Mouse (Mus musculus): Measurements from ENCODE around the gene Gabrr2. TPM values are rescaled to one million over a fixed set of nuclear protein-coding genes. Genes with fewer than 3 reads are reported as not detected.
"Not testable (repeated sequence)": the region's sequence is repeated elsewhere in the genome, so short reads cannot be mapped to it uniquely, and the experiment has no call there.

Gabrr2 gene
- polyA plus RNA-seq, 1 experiment from 2014 or later: not detected

- peaks cover 7% of the 10 kb centered on the region for H3K4me1 ChIP-seq (replicated peaks; ENCODE audit: control insufficient read depth, insufficient read depth, low read length)
- no peak for DNase-seq (ENCODE audit: low spot score)
Measured at GRCm38 (mm10) chr4:33111358-33111757, 48.6 kb downstream of the Gabrr2 start.

GRCm38 (mm10) chr4:33112866-33113265 is 50.1 kb downstream of the Gabrr2 start:
- not testable (repeated sequence) for H3K27me3 ChIP-seq (replicated peaks; ENCODE audit: control insufficient read depth, insufficient read depth, low read length); ATAC-seq (replicated peaks; ENCODE audit: low FRiP score); H3K4me2 ChIP-seq; H3K9me3 ChIP-seq (ENCODE audit: control insufficient read depth, low read length); H3K4me1 ChIP-seq (replicated peaks; ENCODE audit: control insufficient read depth, insufficient read depth, low read length); H3K27ac ChIP-seq (ENCODE audit: low read depth, low read length); H3K4me3 ChIP-seq (ENCODE audit: low read depth, low read length); DNase-seq (ENCODE audit: low spot score); H3K9ac ChIP-seq (ENCODE audit: low read depth, low read length); H3K36me3 ChIP-seq (ENCODE audit: control insufficient read depth, insufficient read depth, low read length)
- 93% methylated on average over 10 of the region's 14 CpGs for WGBS

More at GRCm38 (mm10) chr4:33111358-33111757, 48.6 kb downstream of the Gabrr2 start:
- H3K27me3 ChIP-seq (replicated peaks; ENCODE audit: control insufficient read depth, insufficient read depth, low read length): no peaks in the 10 kb centered on the region
- H3K9me3 ChIP-seq (ENCODE audit: control insufficient read depth, low read length): no peaks in the 10 kb centered on the region
- H3K4me2 ChIP-seq: no peak overlapping the region
- WGBS: 78% methylated on average over 9 of the region's 9 CpGs
- no peaks in the 10 kb centered on the region for H3K36me3 ChIP-seq (ENCODE audit: control insufficient read depth, insufficient read depth, low read length)
- no peak for ATAC-seq (replicated peaks; ENCODE audit: low FRiP score)
- H3K27ac ChIP-seq (ENCODE audit: low read depth, low read length): no peak overlapping the region
- H3K9ac ChIP-seq (ENCODE audit: low read depth, low read length): no peak overlapping the region
- no peak overlapping the region for H3K4me3 ChIP-seq (ENCODE audit: low read depth, low read length)

GRCm38 (mm10) chr4:33119118-33119517 is 56.3 kb downstream of the Gabrr2 start:
- H3K4me1 ChIP-seq (replicated peaks; ENCODE audit: control insufficient read depth, insufficient read depth, low read length); H3K9me3 ChIP-seq (ENCODE audit: control insufficient read depth, low read length); H3K4me3 ChIP-seq (ENCODE audit: low read depth, low read length); ATAC-seq (replicated peaks; ENCODE audit: low FRiP score); H3K9ac ChIP-seq (ENCODE audit: low read depth, low read length); H3K27me3 ChIP-seq (replicated peaks; ENCODE audit: control insufficient read depth, insufficient read depth, low read length); H3K4me2 ChIP-seq; DNase-seq (ENCODE audit: low spot score); H3K27ac ChIP-seq (ENCODE audit: low read depth, low read length); H3K36me3 ChIP-seq (ENCODE audit: control insufficient read depth, insufficient read depth, low read length): not testable (repeated sequence)
- 7% methylated on average over 3 of the region's 3 CpGs for WGBS

- Histone ChIP-seq H3K9ac (ENCODE audit: low read depth, low read length) (no peak overlapping the region), H3K4me2 (no peak overlapping the region), H3K4me1 (replicated peaks; ENCODE audit: control insufficient read depth, insufficient read depth, low read length) (no peaks in the 10 kb centered on the region), H3K4me3 (ENCODE audit: low read depth, low read length) (no peak overlapping the region), H3K36me3 (ENCODE audit: control insufficient read depth, insufficient read depth, low read length) (no peaks in the 10 kb centered on the region), H3K27ac (ENCODE audit: low read depth, low read length) (no peak overlapping the region), H3K27me3 (replicated peaks; ENCODE audit: control insufficient read depth, insufficient read depth, low read length) (no peaks in the 10 kb centered on the region), H3K9me3 (ENCODE audit: control insufficient read depth, low read length) (no peaks in the 10 kb centered on the region)
- DNase-seq (ENCODE audit: low spot score) (no peak), ATAC-seq (replicated peaks; ENCODE audit: low FRiP score) (no peak)
- WGBS: 61% methylated on average over 6 of the region's 6 CpGs
Measured at GRCm38 (mm10) chr4:33124493-33124892, 61.7 kb downstream of the Gabrr2 start.

- DNase-seq (ENCODE audit: low spot score): no peak
- no peaks in the 10 kb centered on the region for H3K9me3 ChIP-seq (ENCODE audit: control insufficient read depth, low read length)
- no peaks in the 10 kb centered on the region for H3K36me3 ChIP-seq (ENCODE audit: control insufficient read depth, insufficient read depth, low read length)
- no peak overlapping the region for H3K4me3 ChIP-seq (ENCODE audit: low read depth, low read length)
- H3K27ac ChIP-seq (ENCODE audit: low read depth, low read length): no peak overlapping the region
- H3K4me1 ChIP-seq (replicated peaks; ENCODE audit: control insufficient read depth, insufficient read depth, low read length): no peaks in the 10 kb centered on the region
- ATAC-seq (replicated peaks; ENCODE audit: low FRiP score): no peak
- no peak overlapping the region for H3K9ac ChIP-seq (ENCODE audit: low read depth, low read length)
- WGBS: 75% methylated on average over 10 of the region's 10 CpGs
- H3K4me2 ChIP-seq: no peak overlapping the region
- H3K27me3 ChIP-seq (replicated peaks; ENCODE audit: control insufficient read depth, insufficient read depth, low read length): no peaks in the 10 kb centered on the region
Measured at GRCm38 (mm10) chr4:33125409-33126084, 62.7 kb downstream of the Gabrr2 start.

- ATAC-seq (replicated peaks; ENCODE audit: low FRiP score) (no peak), DNase-seq (ENCODE audit: low spot score) (no peak)
- no peaks in the 10 kb centered on the region for H3K36me3 ChIP-seq (ENCODE audit: control insufficient read depth, insufficient read depth, low read length)
- H3K4me3 ChIP-seq (ENCODE audit: low read depth, low read length): no peak within 1 kb of the TSS
- no peaks in the 10 kb centered on the region for H3K27me3 ChIP-seq (replicated peaks; ENCODE audit: control insufficient read depth, insufficient read depth, low read length)
- no peak within 1 kb of the TSS for H3K4me2 ChIP-seq
- no peaks in the 10 kb centered on the region for H3K4me1 ChIP-seq (replicated peaks; ENCODE audit: control insufficient read depth, insufficient read depth, low read length)
- H3K9ac ChIP-seq (ENCODE audit: low read depth, low read length): no peak within 1 kb of the TSS
- WGBS: 72% methylated on average over 11 of the region's 11 CpGs
- no peak within 1 kb of the TSS for H3K27ac ChIP-seq (ENCODE audit: low read depth, low read length)
- H3K9me3 ChIP-seq (ENCODE audit: control insufficient read depth, low read length): no peaks in the 10 kb centered on the region
Measured at GRCm38 (mm10) chr4:33132221-33132620, 69.4 kb downstream of the Gabrr2 start, which contains the start of gene Gabrr1. Gabrr1 (plus strand) TSS chr4:33132521.

Other genes starting within 250 kb of the Gabrr2 start
- 3.0 and 3.4 TPM in 2 replicates for gene Ankrd6, start 112.2 kb upstream of the Gabrr2 start, polyA plus RNA-seq (2014; fragmentation: Nextera tagmentation; extraction: Ambion mirVana)
- gene Rragd, start 80.0 kb upstream of the Gabrr2 start, polyA plus RNA-seq (2014; fragmentation: Nextera tagmentation; extraction: Ambion mirVana): 4.6 and 4.9 TPM in 2 replicates
- 43.6 and 44.3 TPM in 2 replicates for gene Ube2j1, start 31.6 kb upstream of the Gabrr2 start, polyA plus RNA-seq (2014; fragmentation: Nextera tagmentation; extraction: Ambion mirVana)
- not detected in 2 replicates for gene Gabrr1, start 69.5 kb downstream of the Gabrr2 start, polyA plus RNA-seq (2014; fragmentation: Nextera tagmentation; extraction: Ambion mirVana)
- gene Pm20d2, start 126.7 kb downstream of the Gabrr2 start, polyA plus RNA-seq (2014; fragmentation: Nextera tagmentation; extraction: Ambion mirVana): 0.26 and 0.70 TPM in 2 replicates
- 0.73 and 1.6 TPM in 2 replicates for gene Srsf12, start 146.0 kb downstream of the Gabrr2 start, polyA plus RNA-seq (2014; fragmentation: Nextera tagmentation; extraction: Ambion mirVana)
- 58.7 and 59.0 TPM in 2 replicates for gene Pnrc1, start 227.2 kb downstream of the Gabrr2 start, polyA plus RNA-seq (2014; fragmentation: Nextera tagmentation; extraction: Ambion mirVana)
- gene Rngtt, start 247.3 kb downstream of the Gabrr2 start, polyA plus RNA-seq (2014; fragmentation: Nextera tagmentation; extraction: Ambion mirVana): 30.1 and 32.6 TPM in 2 replicates